Comparison of ENCODE assay signal across 11 mouse cellular contexts in genomic region chr17:29502669-29503665, GRCm38 (mm10). TPM values are rescaled to one million over a fixed set of nuclear protein-coding genes. Genes with fewer than 3 reads are reported as not detected.
DNase-seq lines count a peak whose midpoint lies in the region; ATAC-seq and TF ChIP-seq lines count a peak whose summit lies in the region.
"Had no signal": no experiment of that assay in that cellular context is flagged by ENCODE, and none has a peak within 500 bp of the region (broad histone marks: within the 10 kb centered on the region; RNA-seq: fewer than 3 reads in every experiment).

No protein-coding gene starts in this region.

- no peak for TF ChIP-seq POLR2A in cerebellum, adult 2 months (IDR thresholded peaks at IDR 0.05; ENCODE audit: borderline replicate concordance, insufficient read depth, low read length)

- H3K9ac ChIP-seq in heart, embryonic 12.5 days, result peak overlapping the region; percentile 11; the same call in 1 of the 2 replicates
- no peak overlapping the region for H3K9ac ChIP-seq in limb, embryonic 12.5 days (replicated peaks)

- 8% methylated on average over 32 of the region's 32 CpGs for WGBS in heart, embryonic 12.5 days
- WGBS in limb, embryonic 12.5 days, result 15% methylated on average over 32 of the region's 32 CpGs
- 18% methylated on average over 32 of the region's 32 CpGs for WGBS in cerebellum, adult 2 months

- H3K4me2 ChIP-seq in heart, embryonic 12.5 days, result peak overlapping the region; percentile 60
- H3K4me2 ChIP-seq in limb, embryonic 12.5 days, result peak overlapping the region; percentile 23

- intact Hi-C loops in heart, postnatal 36 days (cut with DNase I), result no loop called here

- H3K36me3 ChIP-seq in heart, embryonic 12.5 days, result no peaks in the 10 kb centered on the region
- H3K36me3 ChIP-seq in limb, embryonic 12.5 days, result no peaks in the 10 kb centered on the region
- H3K36me3 ChIP-seq: G1E had no signal

- peaks cover 12% of the 10 kb centered on the region; the same call in 1 of the 2 replicates for H3K4me1 ChIP-seq in heart, embryonic 12.5 days (replicated peaks)
- H3K4me1 ChIP-seq in limb, embryonic 12.5 days (replicated peaks), result 0 out of 2 replicates have a peak, but pooled peaks cover 2% of the 10 kb centered on the region
- no peaks in the 10 kb centered on the region for H3K4me1 ChIP-seq in cerebellum, adult 2 months (ENCODE audit: control insufficient read depth, insufficient read depth, low read length)

- no peaks in the 10 kb centered on the region for H3K27me3 ChIP-seq in heart, embryonic 12.5 days (replicated peaks)
- H3K27me3 ChIP-seq in limb, embryonic 12.5 days, result 0 out of 2 replicates have a peak, but pooled peaks cover 3% of the 10 kb centered on the region
- no peaks in the 10 kb centered on the region; the same call in 1 of the 2 replicates for H3K27me3 ChIP-seq in cerebellum, adult 2 months (ENCODE audit: control insufficient read depth, insufficient read depth, low read length)

- DNase-seq in heart, postnatal 36 days, result no peak
- DNase-seq in thymus, postnatal 4 days, result peak; percentile 35
- no peak for DNase-seq in thymus, postnatal 10 days (ENCODE audit: low spot score in 2 of 2)
- DNase-seq in cerebellum, adult 2 months, result no peak
- no peak for DNase-seq in adipocyte (ENCODE audit: low spot score)
- DNase-seq: right cerebral cortex, adult 18-20 months had no signal

- H3K27ac ChIP-seq in heart, embryonic 12.5 days (ENCODE audit: poor library complexity, severe bottlenecking), result 0 out of 2 replicates have a peak overlapping the region, but pooled peaks have one; percentile 40
- H3K27ac ChIP-seq in limb, embryonic 12.5 days, result no peak overlapping the region
- no peak overlapping the region for H3K27ac ChIP-seq in cerebellum, adult 2 months (ENCODE audit: insufficient read depth, low read length)

- ATAC-seq in heart, embryonic 12.5 days (ENCODE audit: insufficient number of reproducible peaks, low FRiP score), result no peak
- ATAC-seq in limb, embryonic 12.5 days (ENCODE audit: insufficient number of reproducible peaks, insufficient read depth, low FRiP score, low TSS enrichment, low read depth), result no peak; the same call in 1 of the 2 replicates
- no peak for ATAC-seq in activated CD4-positive, CD25-positive, alpha-beta regulatory T cell, adult 4 months

- TF ChIP-seq CTCF in cerebellum, adult 2 months (IDR thresholded peaks at IDR 0.05; ENCODE audit: borderline replicate concordance, insufficient read depth, low read depth, low read length), result no peak

- no peaks in the 10 kb centered on the region for H3K9me3 ChIP-seq in heart, embryonic 12.5 days (replicated peaks)
- H3K9me3 ChIP-seq in limb, embryonic 12.5 days, result no peaks in the 10 kb centered on the region

- peak overlapping the region; percentile 20 for H3K4me3 ChIP-seq in heart, embryonic 12.5 days
- H3K4me3 ChIP-seq in limb, embryonic 12.5 days (replicated peaks), result 0 out of 2 replicates have a peak overlapping the region, but pooled peaks have one; percentile 0
- no peak overlapping the region for H3K4me3 ChIP-seq in cerebellum, adult 2 months (replicated peaks; ENCODE audit: insufficient read depth, low read depth, low read length)

RNA-seq across cellular contexts. Expression of gene Pim1, which starts 12.4 kb away (rescaled TPM):
- 25.1 and 27.0 TPM in 2 replicates for polyA plus RNA-seq in heart, embryonic 12.5 days (2016; fragmentation: Nextera tagmentation; extraction: Ambion mirVana)
- total RNA-seq in heart, postnatal 36 days (2021), result 10 to 100 TPM; 22.3 to 36.3 TPM
- polyA plus RNA-seq in limb, embryonic 12.5 days (2016; fragmentation: Nextera tagmentation; extraction: Ambion mirVana), result 21.4 and 24.2 TPM in 2 replicates
- 100 to 1,000 TPM; 291 to 376 TPM for polyA plus RNA-seq in activated CD4-positive, CD25-positive, alpha-beta regulatory T cell, adult 4 months (2017; shearing (Covaris generic))
- polyA plus RNA-seq in cerebellum, adult 2 months (2012; rRNA removed), result 10.5 and 10.9 TPM in 2 replicates

RNA-seq across cellular contexts. Expression of gene Gm17657, which starts 46.5 kb away (rescaled TPM):
- not detected in 2 replicates for polyA plus RNA-seq in heart, embryonic 12.5 days (2016; fragmentation: Nextera tagmentation; extraction: Ambion mirVana)
- total RNA-seq in heart, postnatal 36 days (2021), result not detected
- polyA plus RNA-seq in limb, embryonic 12.5 days (2016; fragmentation: Nextera tagmentation; extraction: Ambion mirVana), result not detected in 2 replicates
- polyA plus RNA-seq in activated CD4-positive, CD25-positive, alpha-beta regulatory T cell, adult 4 months (2017; shearing (Covaris generic)), result under 1 TPM in 1 of 2 experiments, not detected in 1; 0.29 TPM
- not detected in 2 replicates for polyA plus RNA-seq in cerebellum, adult 2 months (2012; rRNA removed)
- total RNA-seq: left cerebral cortex, postnatal 14 days had no signal
- polyA plus RNA-seq: G1E had no signal

RNA-seq across cellular contexts. Expression of gene Tbc1d22b, which starts 46.6 kb away (rescaled TPM):
- polyA plus RNA-seq in heart, embryonic 12.5 days (2016; fragmentation: Nextera tagmentation; extraction: Ambion mirVana), result 13.8 and 14.9 TPM in 2 replicates
- 10 to 100 TPM; 11.9 to 12.5 TPM for total RNA-seq in heart, postnatal 36 days (2021)
- polyA plus RNA-seq in limb, embryonic 12.5 days (2016; fragmentation: Nextera tagmentation; extraction: Ambion mirVana), result 16.3 and 22.5 TPM in 2 replicates
- polyA plus RNA-seq in activated CD4-positive, CD25-positive, alpha-beta regulatory T cell, adult 4 months (2017; shearing (Covaris generic)), result 10 to 100 TPM; 11.5 to 14.2 TPM
- 37.4 and 37.7 TPM in 2 replicates for polyA plus RNA-seq in cerebellum, adult 2 months (2012; rRNA removed)

RNA-seq across cellular contexts. Expression of gene Tmem217, which starts 49.2 kb away (rescaled TPM):
- polyA plus RNA-seq in heart, embryonic 12.5 days (2016; fragmentation: Nextera tagmentation; extraction: Ambion mirVana), result 0.80 and 1.0 TPM in 2 replicates
- total RNA-seq in heart, postnatal 36 days (2021), result not detected
- polyA plus RNA-seq in limb, embryonic 12.5 days (2016; fragmentation: Nextera tagmentation; extraction: Ambion mirVana), result 1.8 and 2.4 TPM in 2 replicates
- polyA plus RNA-seq in activated CD4-positive, CD25-positive, alpha-beta regulatory T cell, adult 4 months (2017; shearing (Covaris generic)), result 1 to 10 TPM in 1 of 2 experiments, under 1 TPM in 1; 0.57 to 2.0 TPM
- 0.76 and 1.2 TPM in 2 replicates for polyA plus RNA-seq in cerebellum, adult 2 months (2012; rRNA removed)
- polyA plus RNA-seq: G1E had no signal

Comparison
In these comparisons a context has a peak if more than half of its experiments do, and no peak if none do; other contexts are left out.
1. RNA of gene Pim1, which starts 12.4 kb away (polyA plus RNA-seq): 291 to 376 TPM in activated CD4-positive, CD25-positive, alpha-beta regulatory T cell, adult 4 months; 25.1 to 27.0 TPM in heart, embryonic 12.5 days, 21.4 to 24.2 TPM in limb, embryonic 12.5 days and 10.5 to 10.9 TPM in cerebellum, adult 2 months; every median in the first group is over 10 times any median in the second.